Mouse (Mus musculus): Measurements from ENCODE around the gene Opcml.

- TF ChIP-seq CTCF (IDR thresholded peaks at IDR 0.05; ENCODE audit: low read depth, low read length) (peak; percentile 38), EP300 (IDR thresholded peaks at IDR 0.05; ENCODE audit: insufficient read depth, low read depth, low read length) (no peak), POLR2A (IDR thresholded peaks at IDR 0.05; ENCODE audit: insufficient read depth, low read length) (no peak)
Measured at GRCm38 (mm10) chr9:28261078-28261753, 470.6 kb downstream of the Opcml start.

Measured in ES-Bruce4 (cell line).